Mouse (Mus musculus): ENCODE data around the gene Kcnk13.

The Kcnk13 gene

GRCm38 (mm10) chr12:100015146-100015545, 50.8 kb downstream of the Kcnk13 start:
- no peak for DNase-seq (ENCODE audit: low spot score)

GRCm38 (mm10) chr12:100017709-100018108, 53.4 kb downstream of the Kcnk13 start:
- DNase-seq (ENCODE audit: low spot score), result no peak

GRCm38 (mm10) chr12:100022490-100022889, 58.2 kb downstream of the Kcnk13 start:
- DNase-seq (ENCODE audit: low spot score), result no peak

GRCm38 (mm10) chr12:100023821-100024365, 59.6 kb downstream of the Kcnk13 start:
- no peak for DNase-seq (ENCODE audit: low spot score)

GRCm38 (mm10) chr12:100025675-100026074, 61.4 kb downstream of the Kcnk13 start:
- no peak for DNase-seq (ENCODE audit: low spot score)

- DNase-seq (ENCODE audit: low spot score), result no peak
These were observed 62.5 kb downstream of the Kcnk13 start for GRCm38 (mm10) chr12:100026715-100027245.

- no peak for DNase-seq (ENCODE audit: low spot score)
These were observed 63.0 kb downstream of the Kcnk13 start for GRCm38 (mm10) chr12:100027281-100027680.

GRCm38 (mm10) chr12:100031681-100032080, 67.4 kb downstream of the Kcnk13 start:
- no peak for DNase-seq (ENCODE audit: low spot score)

GRCm38 (mm10) chr12:100032521-100032920, 68.2 kb downstream of the Kcnk13 start:
- no peak for DNase-seq (ENCODE audit: low spot score)

GRCm38 (mm10) chr12:100038741-100039262, 74.5 kb downstream of the Kcnk13 start:
- no peak for DNase-seq (ENCODE audit: low spot score)

- no peak for DNase-seq (ENCODE audit: low spot score)
These were observed 77.8 kb downstream of the Kcnk13 start for GRCm38 (mm10) chr12:100042116-100042515.

GRCm38 (mm10) chr12:100044704-100045103, 80.4 kb downstream of the Kcnk13 start:
- DNase-seq (ENCODE audit: low spot score), result no peak

GRCm38 (mm10) chr12:100050552-100050951, 86.3 kb downstream of the Kcnk13 start:
- no peak for DNase-seq (ENCODE audit: low spot score)

GRCm38 (mm10) chr12:100053617-100054016, 89.3 kb downstream of the Kcnk13 start:
- DNase-seq (ENCODE audit: low spot score), result no peak

GRCm38 (mm10) chr12:100061071-100061470, 96.8 kb downstream of the Kcnk13 start:
- DNase-seq (ENCODE audit: low spot score), result no peak

GRCm38 (mm10) chr12:100061826-100062225, 97.5 kb downstream of the Kcnk13 start:
- DNase-seq (ENCODE audit: low spot score), result no peak

GRCm38 (mm10) chr12:100062584-100062983, 98.3 kb downstream of the Kcnk13 start:
- no peak for DNase-seq (ENCODE audit: low spot score)

- no peak for DNase-seq (ENCODE audit: low spot score)
These were observed 100.8 kb downstream of the Kcnk13 start for GRCm38 (mm10) chr12:100065109-100065508.

- no peak for DNase-seq (ENCODE audit: low spot score)
These were observed 103.2 kb downstream of the Kcnk13 start for GRCm38 (mm10) chr12:100067477-100067876.

GRCm38 (mm10) chr12:100073201-100073672, 108.9 kb downstream of the Kcnk13 start:
- DNase-seq (ENCODE audit: low spot score), result peak; percentile 72

GRCm38 (mm10) chr12:100075715-100076114, 111.4 kb downstream of the Kcnk13 start:
- no peak for DNase-seq (ENCODE audit: low spot score)

- DNase-seq (ENCODE audit: low spot score), result no peak
These were observed 115.5 kb downstream of the Kcnk13 start for GRCm38 (mm10) chr12:100079636-100080286.

- DNase-seq (ENCODE audit: low spot score), result no peak
These were observed 123.7 kb downstream of the Kcnk13 start for GRCm38 (mm10) chr12:100088026-100088425.
